Mouse (Mus musculus): ENCODE data around the gene Akr1e1. TPM values are rescaled to one million over a fixed set of nuclear protein-coding genes. Genes with fewer than 3 reads are reported as not detected.
A peak's percentile ranks its signal among the peaks of the same experiment; 100 is the strongest.

Gene Akr1e1
- 25.4 and 26.7 TPM in 2 replicates for polyA plus RNA-seq (2011; ENCODE audit: insufficient read depth, insufficient read length, low read depth, missing spikeins)

DNA sequence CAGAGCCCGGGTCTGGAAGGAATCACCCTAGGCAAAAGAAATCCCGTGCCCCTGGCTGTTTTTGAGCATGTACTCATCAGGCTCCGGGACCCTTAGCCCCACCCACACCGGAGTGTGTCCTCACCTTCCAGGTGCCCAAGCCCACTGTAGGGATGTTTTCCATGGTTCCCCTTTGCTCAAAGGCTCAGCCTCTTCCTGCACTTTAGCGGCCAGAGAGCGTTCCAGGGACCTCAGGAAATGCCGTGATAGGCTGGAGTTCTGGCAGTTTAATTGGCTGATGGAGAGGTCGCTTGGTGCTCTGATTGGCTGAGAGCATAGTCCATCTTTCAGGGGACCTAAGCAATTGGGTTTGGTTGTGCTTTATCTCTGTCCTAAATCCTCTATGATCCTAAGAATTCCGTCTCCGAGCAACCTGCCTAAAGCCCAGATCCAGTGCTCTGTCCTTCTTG lies at the start of gene Akr1e1:
Gene Akr1e1 (minus strand): TSS at position 214 of the 449 bp plus-strand sequence.
- peak within 1 kb of the TSS; percentile 72 for H3K9ac ChIP-seq (ENCODE audit: low read depth, poor library complexity, severe bottlenecking)
- peak within 1 kb of the TSS; percentile 28; the same call in 1 of the 2 replicates for H3K27ac ChIP-seq (ENCODE audit: insufficient read depth, low read length)
- H3K27me3 ChIP-seq (ENCODE audit: control insufficient read depth, insufficient read depth, low read length, poor library complexity, severe bottlenecking): no peaks in the 10 kb centered on the region
- H3K4me1 ChIP-seq (ENCODE audit: control insufficient read depth, insufficient read depth, low read length): no peaks in the 10 kb centered on the region
- no peak for TF ChIP-seq EP300 (IDR thresholded peaks at IDR 0.05; ENCODE audit: insufficient read depth, low read depth, low read length)
- peak; percentile 48 for TF ChIP-seq POLR2A (IDR thresholded peaks at IDR 0.05; ENCODE audit: insufficient read depth, low read length)
- H3K36me3 ChIP-seq (ENCODE audit: control insufficient read depth, insufficient read depth, low read length, poor library complexity, severe bottlenecking): no peaks in the 10 kb centered on the region
- peak within 1 kb of the TSS; percentile 94 for H3K4me3 ChIP-seq (ENCODE audit: low read depth, low read length)
- no peaks in the 10 kb centered on the region for H3K9me3 ChIP-seq (replicated peaks; ENCODE audit: control insufficient read depth, insufficient read depth, low read length, poor library complexity, severe bottlenecking)

DNA sequence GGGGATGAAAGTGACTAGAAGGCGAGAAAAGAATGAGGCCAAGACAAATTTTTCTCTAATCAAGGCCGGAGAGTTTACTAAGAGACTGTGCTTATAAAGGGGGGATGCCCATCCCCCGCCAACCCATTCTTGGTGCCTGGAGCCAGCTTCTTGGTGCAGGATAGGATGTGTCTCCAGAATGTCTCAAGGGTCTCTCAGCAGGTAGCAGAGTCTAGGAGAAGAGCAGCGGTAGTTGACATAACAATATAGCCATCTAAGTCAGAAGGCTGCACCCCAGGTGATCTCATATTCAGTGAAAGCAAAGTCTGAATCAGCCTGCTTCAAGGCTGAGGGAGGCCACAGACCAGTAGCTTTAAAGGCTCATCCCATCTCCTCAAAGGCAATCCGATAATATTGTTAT lies 49.4 kb upstream of the Akr1e1 start:
- no peak overlapping the region for H3K27ac ChIP-seq (ENCODE audit: insufficient read depth, low read length)
- no peaks in the 10 kb centered on the region for H3K4me1 ChIP-seq (ENCODE audit: control insufficient read depth, insufficient read depth, low read length)
- H3K27me3 ChIP-seq (ENCODE audit: control insufficient read depth, insufficient read depth, low read length, poor library complexity, severe bottlenecking): no peaks in the 10 kb centered on the region
- H3K36me3 ChIP-seq (ENCODE audit: control insufficient read depth, insufficient read depth, low read length, poor library complexity, severe bottlenecking): no peaks in the 10 kb centered on the region
- 0 out of 2 replicates have a peak, but pooled peaks cover 2% of the 10 kb centered on the region for H3K9me3 ChIP-seq (replicated peaks; ENCODE audit: control insufficient read depth, insufficient read depth, low read length, poor library complexity, severe bottlenecking)
- H3K9ac ChIP-seq (ENCODE audit: low read depth, poor library complexity, severe bottlenecking): no peak overlapping the region
- TF ChIP-seq CTCF (IDR thresholded peaks at IDR 0.05; ENCODE audit: low read depth, low read length) (no peak), POLR2A (IDR thresholded peaks at IDR 0.05; ENCODE audit: insufficient read depth, low read length) (no peak), EP300 (IDR thresholded peaks at IDR 0.05; ENCODE audit: insufficient read depth, low read depth, low read length) (no peak)
- no peak overlapping the region for H3K4me3 ChIP-seq (ENCODE audit: low read depth, low read length)

DNA sequence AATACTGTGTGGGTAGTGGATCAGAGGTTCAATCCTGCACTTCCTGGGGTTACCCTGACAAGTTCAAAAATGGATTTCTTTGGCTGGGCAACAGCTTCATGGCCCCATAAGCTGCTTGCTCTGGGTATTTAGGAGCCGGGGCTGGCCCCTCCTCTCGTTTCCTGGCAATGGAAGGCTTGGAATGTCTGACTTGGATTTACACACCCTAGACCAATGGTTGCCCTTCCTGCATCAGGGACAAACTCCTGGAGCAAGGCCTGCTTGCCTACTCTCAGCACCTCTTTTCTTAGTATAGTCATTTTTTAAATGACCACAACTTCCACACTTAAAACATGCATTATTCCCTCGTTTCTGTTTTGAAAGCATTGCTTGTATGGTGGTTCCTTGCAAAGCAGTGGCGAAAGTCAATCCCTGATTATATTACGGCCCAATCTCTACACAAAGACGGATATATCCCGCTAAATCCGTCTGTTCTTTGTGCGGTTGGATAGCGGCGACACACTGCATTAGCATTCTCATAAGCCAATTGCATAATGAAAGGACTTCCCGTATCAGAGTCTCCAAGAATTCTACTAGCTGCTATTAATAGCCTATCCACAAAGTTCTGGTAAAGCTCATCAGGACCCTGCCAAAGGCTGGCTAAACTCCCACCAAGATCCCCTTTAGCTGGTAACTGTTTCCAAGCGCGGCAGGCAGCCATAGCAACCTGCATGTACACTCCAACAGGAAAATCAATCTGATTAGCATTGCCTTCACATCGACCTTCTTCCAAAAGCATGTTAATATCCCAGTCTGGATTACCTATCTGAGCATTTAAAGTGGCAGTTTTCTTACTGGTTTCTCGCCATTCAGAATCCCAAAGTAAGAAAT lies 47.5 kb upstream of the Akr1e1 start:
- Histone ChIP-seq H3K4me1 (ENCODE audit: control insufficient read depth, insufficient read depth, low read length) (no peaks in the 10 kb centered on the region), H3K9me3 (replicated peaks; ENCODE audit: control insufficient read depth, insufficient read depth, low read length, poor library complexity, severe bottlenecking) (0 out of 2 replicates have a peak, but pooled peaks cover 2% of the 10 kb centered on the region), H3K27me3 (ENCODE audit: control insufficient read depth, insufficient read depth, low read length, poor library complexity, severe bottlenecking) (no peaks in the 10 kb centered on the region), H3K9ac (ENCODE audit: low read depth, poor library complexity, severe bottlenecking) (no peak overlapping the region), H3K27ac (ENCODE audit: insufficient read depth, low read length) (no peak overlapping the region), H3K36me3 (ENCODE audit: control insufficient read depth, insufficient read depth, low read length, poor library complexity, severe bottlenecking) (no peaks in the 10 kb centered on the region), H3K4me3 (ENCODE audit: low read depth, low read length) (no peak overlapping the region)
- no peak for TF ChIP-seq EP300 (IDR thresholded peaks at IDR 0.05; ENCODE audit: insufficient read depth, low read depth, low read length)
- no peak for TF ChIP-seq POLR2A (IDR thresholded peaks at IDR 0.05; ENCODE audit: insufficient read depth, low read length)
- no peak for TF ChIP-seq CTCF (IDR thresholded peaks at IDR 0.05; ENCODE audit: low read depth, low read length)

- Histone ChIP-seq H3K36me3 (ENCODE audit: control insufficient read depth, insufficient read depth, low read length, poor library complexity, severe bottlenecking) (no peaks in the 10 kb centered on the region), H3K4me1 (ENCODE audit: control insufficient read depth, insufficient read depth, low read length) (no peaks in the 10 kb centered on the region), H3K27ac (ENCODE audit: insufficient read depth, low read length) (no peak overlapping the region), H3K27me3 (ENCODE audit: control insufficient read depth, insufficient read depth, low read length, poor library complexity, severe bottlenecking) (no peaks in the 10 kb centered on the region), H3K4me3 (ENCODE audit: low read depth, low read length) (no peak overlapping the region), H3K9ac (ENCODE audit: low read depth, poor library complexity, severe bottlenecking) (no peak overlapping the region), H3K9me3 (replicated peaks; ENCODE audit: control insufficient read depth, insufficient read depth, low read length, poor library complexity, severe bottlenecking) (no peaks in the 10 kb centered on the region)
- TF ChIP-seq EP300 (IDR thresholded peaks at IDR 0.05; ENCODE audit: insufficient read depth, low read depth, low read length) (no peak), CTCF (IDR thresholded peaks at IDR 0.05; ENCODE audit: low read depth, low read length) (no peak)
Measured at GRCm38 (mm10) chr13:4650190-4650589, 41.2 kb upstream of the Akr1e1 start.

DNA sequence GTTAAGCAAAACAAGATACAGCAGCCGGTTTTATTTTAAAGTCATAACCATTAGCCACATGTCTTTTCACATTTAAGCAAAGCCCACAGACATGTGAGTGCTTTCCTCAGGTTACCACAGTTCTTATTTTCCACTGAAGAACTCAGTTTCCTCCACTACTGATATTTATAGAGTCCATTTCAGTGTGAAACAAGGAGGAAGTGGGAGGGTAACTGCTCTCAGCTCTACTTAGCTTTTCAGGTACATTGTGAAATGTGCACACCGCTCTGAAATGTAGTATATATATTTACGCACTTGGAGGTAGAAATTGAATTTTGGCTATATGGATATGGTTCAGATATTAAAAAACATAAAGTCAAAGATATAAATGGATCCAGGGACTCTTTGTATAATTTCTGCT lies 36.3 kb upstream of the Akr1e1 start:
- TF ChIP-seq POLR2A (IDR thresholded peaks at IDR 0.05; ENCODE audit: insufficient read depth, low read length) (no peak), CTCF (IDR thresholded peaks at IDR 0.05; ENCODE audit: low read depth, low read length) (no peak), EP300 (IDR thresholded peaks at IDR 0.05; ENCODE audit: insufficient read depth, low read depth, low read length) (no peak)
- no peaks in the 10 kb centered on the region for H3K4me1 ChIP-seq (ENCODE audit: control insufficient read depth, insufficient read depth, low read length)
- H3K36me3 ChIP-seq (ENCODE audit: control insufficient read depth, insufficient read depth, low read length, poor library complexity, severe bottlenecking): no peaks in the 10 kb centered on the region
- no peak overlapping the region for H3K4me3 ChIP-seq (ENCODE audit: low read depth, low read length)
- H3K9me3 ChIP-seq (replicated peaks; ENCODE audit: control insufficient read depth, insufficient read depth, low read length, poor library complexity, severe bottlenecking): no peaks in the 10 kb centered on the region
- H3K9ac ChIP-seq (ENCODE audit: low read depth, poor library complexity, severe bottlenecking): no peak overlapping the region
- no peaks in the 10 kb centered on the region for H3K27me3 ChIP-seq (ENCODE audit: control insufficient read depth, insufficient read depth, low read length, poor library complexity, severe bottlenecking)
- H3K27ac ChIP-seq (ENCODE audit: insufficient read depth, low read length): no peak overlapping the region

- Histone ChIP-seq H3K27me3 (ENCODE audit: control insufficient read depth, insufficient read depth, low read length, poor library complexity, severe bottlenecking) (no peaks in the 10 kb centered on the region), H3K9me3 (replicated peaks; ENCODE audit: control insufficient read depth, insufficient read depth, low read length, poor library complexity, severe bottlenecking) (no peaks in the 10 kb centered on the region), H3K9ac (ENCODE audit: low read depth, poor library complexity, severe bottlenecking) (no peak overlapping the region), H3K4me1 (ENCODE audit: control insufficient read depth, insufficient read depth, low read length) (no peaks in the 10 kb centered on the region), H3K4me3 (ENCODE audit: low read depth, low read length) (no peak overlapping the region), H3K36me3 (ENCODE audit: control insufficient read depth, insufficient read depth, low read length, poor library complexity, severe bottlenecking) (no peaks in the 10 kb centered on the region), H3K27ac (ENCODE audit: insufficient read depth, low read length) (no peak overlapping the region)
- TF ChIP-seq CTCF (IDR thresholded peaks at IDR 0.05; ENCODE audit: low read depth, low read length) (no peak), POLR2A (IDR thresholded peaks at IDR 0.05; ENCODE audit: insufficient read depth, low read length) (no peak), EP300 (IDR thresholded peaks at IDR 0.05; ENCODE audit: insufficient read depth, low read depth, low read length) (no peak)
Measured at GRCm38 (mm10) chr13:4610902-4611301, 1.9 kb upstream of the Akr1e1 start.

All from ES-Bruce4 (cell line).